Mouse (Mus musculus): ENCODE measurements around the gene Hhatl.

Gene Hhatl

DNA sequence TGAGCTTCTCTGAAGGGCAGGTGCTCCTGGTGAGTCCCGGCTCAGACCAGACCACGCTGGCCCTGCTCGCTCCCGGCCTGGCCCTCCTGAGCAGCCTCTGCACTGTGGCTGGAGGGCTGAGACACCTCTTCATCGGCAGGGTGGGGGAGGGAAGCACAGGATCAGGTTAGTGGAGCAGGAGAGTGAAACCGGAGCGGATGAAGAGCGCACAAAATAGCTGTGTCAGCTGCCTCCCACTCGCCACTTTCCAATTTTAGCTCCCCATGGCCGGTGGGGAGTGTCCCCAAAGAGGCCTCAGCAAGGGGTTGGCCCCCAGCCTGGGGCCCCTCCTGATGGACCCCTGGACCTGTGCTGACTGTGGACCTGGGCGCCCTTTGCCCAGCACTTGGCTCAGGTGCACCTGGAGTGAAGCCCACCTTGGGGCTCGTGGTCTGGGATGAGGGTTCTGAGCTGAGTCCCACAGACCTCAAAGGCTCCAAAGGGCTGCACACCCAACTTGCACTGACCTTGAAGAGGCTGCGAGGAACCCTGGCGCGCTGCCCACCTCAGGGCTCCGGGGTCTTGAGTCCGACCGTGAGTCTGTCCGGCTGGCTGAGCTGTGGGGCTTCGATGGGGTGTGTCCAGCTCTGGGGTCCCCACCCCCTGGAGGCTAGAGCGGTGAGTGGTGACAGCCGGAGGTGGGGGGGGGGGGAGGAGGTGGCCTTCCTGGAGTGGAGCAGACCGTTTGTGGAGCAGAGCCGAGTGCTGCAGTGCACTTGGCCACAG is at the start of gene Hhatl:
Gene Hhatl (minus strand): TSS at position 751 of the 765 bp plus-strand sequence.
- DNase-seq (ENCODE audit: low spot score) = no peak

DNA sequence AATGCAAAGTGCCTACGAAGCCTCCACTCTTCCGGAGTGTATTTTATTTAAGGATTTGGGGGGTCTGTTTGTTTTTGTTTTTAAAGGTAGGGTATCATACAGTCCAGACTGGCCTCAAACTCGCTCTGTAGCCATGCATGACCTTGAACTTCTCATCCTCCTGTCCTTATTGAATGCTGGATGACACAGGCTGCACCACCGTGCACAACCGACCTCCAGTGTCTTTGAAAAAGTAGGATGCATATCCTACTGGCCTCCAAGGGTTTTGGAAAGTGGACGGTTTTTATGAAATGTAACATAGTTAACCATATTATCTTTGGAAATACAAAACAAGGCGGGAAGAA is 47.3 kb upstream of the Hhatl start:
- no peak for DNase-seq (ENCODE audit: low spot score)

DNA sequence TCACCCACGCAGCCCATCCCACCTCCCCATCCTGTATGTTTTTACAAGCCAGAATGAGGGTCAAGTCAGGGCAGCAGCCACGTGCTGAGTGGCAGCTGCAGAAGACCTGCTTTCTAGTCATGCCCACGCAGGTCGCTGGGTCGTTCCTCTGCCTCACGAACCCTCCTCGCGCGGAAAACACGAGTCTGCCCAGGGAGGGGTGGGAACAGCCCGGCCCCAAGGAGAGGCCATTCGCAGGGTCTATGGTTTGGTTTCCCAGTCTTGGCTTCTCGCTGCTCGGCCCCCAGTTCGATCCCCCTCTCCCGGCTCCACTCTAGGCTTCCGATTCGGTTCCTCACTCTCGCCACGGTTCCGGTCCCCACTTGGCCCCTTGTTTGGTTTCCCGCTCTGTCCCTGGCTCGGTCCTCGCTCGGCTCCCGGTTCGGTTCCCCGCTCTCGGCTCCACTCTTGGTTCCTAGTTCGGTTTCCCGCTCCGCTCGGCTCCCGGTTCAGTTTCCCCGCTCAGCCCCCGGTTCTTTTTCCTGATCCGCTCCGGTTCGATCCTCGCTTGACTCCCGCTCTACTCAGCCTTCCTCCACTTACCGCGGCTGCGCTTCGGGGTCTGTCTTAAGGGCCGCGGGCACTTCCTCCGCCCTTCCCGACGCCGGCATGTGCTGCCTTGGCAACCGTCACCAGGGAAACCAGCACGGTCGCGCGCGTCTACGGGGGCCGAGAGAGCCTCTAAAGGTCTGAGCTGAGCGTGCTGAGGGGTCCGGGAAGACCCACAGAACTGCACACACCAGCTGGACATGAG is 46.7 kb upstream of the Hhatl start, which contains the start of gene Ccdc13:
Gene Ccdc13 (minus strand): TSS at position 633 of the 793 bp plus-strand sequence.
- peak; percentile 74 for DNase-seq (ENCODE audit: low spot score)

DNA sequence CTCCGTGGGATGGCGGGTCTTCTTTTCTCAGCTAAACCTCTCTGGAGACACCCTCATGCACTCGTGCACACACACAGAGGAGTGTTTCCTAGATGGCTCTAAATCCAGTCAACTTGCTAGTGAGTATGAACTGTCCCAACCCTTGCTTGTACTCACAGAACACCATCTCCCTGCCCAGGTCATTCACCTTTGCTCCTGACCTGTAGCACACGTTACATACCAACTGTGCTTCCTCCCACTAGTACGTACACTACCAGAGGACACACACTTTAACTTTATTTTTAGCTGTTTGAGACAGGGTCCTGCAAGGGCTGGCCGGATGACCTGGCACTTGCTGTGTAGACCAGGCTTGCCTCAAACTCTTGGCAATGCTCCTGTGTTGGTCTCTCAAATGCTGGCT is 45.7 kb upstream of the Hhatl start:
- no peak for DNase-seq (ENCODE audit: low spot score)

DNA sequence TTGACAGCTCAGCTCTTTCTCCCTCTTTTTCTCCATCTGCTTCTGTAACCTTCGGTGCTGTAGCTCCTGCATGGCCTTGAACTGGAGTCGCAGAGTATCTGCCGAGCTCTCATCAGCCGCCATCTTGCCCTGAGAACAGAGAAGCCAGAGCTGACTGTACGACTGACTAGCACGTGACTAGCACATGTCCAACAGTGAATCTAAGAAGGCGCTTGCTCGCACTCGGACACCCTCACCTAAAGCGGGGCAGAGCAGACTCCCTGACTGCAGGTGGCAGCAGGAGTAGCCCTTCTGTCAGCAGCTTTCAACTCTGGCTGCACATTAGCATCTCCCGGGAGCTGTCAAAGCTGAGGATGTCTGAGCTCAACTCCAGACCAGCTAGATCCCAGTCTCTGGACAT is 41.5 kb upstream of the Hhatl start:
- DNase-seq (ENCODE audit: low spot score) = no peak

DNA sequence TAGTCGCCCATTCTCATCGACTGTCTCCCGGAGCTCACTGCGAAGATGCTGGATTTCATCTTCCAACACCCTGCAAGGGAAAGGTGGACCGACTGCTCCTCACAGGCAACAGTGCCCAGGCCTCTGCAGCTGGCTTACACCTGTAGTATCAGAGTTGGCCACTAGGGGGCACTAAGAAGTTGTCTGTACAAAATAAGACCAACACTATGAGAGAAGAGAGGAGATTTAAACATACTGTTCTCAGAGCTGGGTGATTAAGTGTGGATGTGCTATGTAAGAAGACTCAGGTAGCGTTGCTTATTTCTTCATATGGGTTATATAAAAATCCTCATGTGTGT is 38.6 kb upstream of the Hhatl start:
- peak; percentile 65 for DNase-seq (ENCODE audit: low spot score)

DNA sequence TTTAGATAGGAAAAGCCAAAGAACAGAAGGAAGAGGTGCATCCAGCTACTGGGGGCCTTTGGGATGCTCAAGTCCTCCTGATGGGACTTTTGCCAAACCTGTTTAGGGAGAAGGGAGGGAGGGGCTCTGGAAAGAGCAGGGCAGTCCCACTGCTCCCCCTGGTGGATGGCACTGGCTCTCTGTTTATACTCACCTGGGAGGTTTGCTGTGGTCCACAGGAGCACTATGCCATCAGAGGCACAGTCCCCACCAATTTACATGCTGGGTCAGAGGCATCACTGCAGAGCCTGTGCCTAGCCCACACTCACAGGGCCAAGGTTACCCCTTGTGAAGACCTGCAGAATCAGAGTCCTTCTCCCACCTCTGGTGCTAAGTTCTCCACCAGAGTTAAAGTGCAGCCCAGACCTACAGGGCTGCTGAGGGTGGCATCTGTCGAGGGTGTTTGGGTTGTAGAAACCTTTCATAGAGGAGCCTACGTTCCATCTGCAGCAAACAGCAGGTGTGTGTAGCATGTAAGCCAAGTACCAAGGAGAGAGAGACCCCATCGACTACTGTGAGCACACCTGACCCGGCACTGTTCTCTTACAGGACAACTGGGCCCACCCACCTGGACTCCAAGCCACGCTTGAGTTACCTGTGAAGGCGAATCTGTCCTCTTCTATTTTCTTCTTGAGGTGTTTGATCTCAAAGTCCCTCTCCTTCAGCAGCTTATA is 38.1 kb upstream of the Hhatl start:
- DNase-seq (ENCODE audit: low spot score) = no peak

DNA sequence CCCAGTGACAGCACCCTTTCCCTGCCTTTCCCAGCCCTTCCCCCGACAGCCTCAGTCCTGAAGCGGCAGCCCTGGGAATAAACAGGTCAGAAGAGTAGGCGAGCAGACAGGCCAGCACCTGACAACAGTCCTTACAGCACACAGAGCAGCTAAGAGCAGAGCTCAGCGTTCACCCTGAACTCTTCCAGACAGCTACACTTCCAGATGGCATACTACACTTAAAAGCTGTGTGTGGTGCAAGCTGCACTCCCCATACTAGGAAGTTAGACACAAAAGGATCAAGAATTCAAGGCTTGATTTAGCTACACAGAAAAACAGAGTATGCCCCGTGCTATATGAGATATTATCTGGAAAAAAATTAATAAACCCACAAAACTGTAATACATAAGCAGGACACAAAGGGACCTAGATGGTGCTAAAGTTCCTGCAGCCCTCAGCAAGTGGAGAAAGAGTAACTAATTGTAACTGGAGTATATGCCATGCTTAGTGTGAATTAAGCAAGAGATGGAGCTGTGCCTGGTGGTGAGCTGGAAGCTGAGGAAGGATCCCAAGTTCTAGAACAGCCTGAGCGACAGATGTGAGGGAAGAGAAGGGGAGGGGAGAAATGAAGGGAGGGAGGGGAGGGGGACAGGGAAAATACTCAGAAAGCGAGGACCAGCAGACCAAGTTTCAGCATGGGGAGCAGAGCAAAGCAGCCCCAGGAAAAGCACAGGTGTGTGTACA is 37.1 kb upstream of the Hhatl start:
- no peak for DNase-seq (ENCODE audit: low spot score)

DNA sequence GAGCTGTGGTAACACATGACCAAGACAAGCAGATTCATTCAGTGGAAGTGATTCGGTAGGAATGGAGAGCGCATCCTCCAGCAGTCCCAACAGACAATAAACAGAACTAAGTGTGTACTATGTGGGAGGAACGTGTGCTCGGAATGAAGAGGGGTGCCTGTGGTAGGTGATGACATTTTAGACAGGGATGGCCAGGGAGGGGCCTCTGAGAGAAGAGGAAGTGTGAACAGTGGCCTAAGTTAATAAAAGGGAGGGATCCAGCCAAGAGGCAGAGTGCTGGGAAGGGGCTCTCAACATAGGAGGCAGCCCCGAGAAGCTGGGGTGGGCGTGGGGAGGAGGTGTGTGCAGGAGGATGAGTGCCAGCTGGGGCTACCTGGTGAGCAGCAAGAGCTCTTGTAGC is 36.0 kb upstream of the Hhatl start:
- DNase-seq (ENCODE audit: low spot score) = no peak

DNA sequence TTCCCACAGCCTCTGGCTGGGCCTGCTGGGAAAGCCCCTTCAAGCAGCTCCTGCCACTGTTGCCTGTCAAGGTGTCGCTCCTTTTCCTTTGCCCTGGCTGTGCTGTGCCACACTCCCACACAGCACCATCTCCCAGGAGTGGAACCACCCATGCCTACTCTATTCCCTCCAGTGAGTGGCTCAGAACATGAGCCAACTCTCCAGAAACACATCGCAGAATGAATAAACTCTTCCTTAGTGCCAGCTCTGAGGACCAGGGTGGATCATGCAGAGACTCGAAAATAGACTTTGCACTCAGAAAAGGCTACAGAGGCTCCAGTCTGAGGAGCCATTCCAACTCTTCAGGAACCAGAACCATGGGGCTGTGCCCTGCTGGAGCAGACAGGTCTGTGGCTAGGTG is 34.0 kb upstream of the Hhatl start:
- DNase-seq (ENCODE audit: low spot score) = no peak

DNA sequence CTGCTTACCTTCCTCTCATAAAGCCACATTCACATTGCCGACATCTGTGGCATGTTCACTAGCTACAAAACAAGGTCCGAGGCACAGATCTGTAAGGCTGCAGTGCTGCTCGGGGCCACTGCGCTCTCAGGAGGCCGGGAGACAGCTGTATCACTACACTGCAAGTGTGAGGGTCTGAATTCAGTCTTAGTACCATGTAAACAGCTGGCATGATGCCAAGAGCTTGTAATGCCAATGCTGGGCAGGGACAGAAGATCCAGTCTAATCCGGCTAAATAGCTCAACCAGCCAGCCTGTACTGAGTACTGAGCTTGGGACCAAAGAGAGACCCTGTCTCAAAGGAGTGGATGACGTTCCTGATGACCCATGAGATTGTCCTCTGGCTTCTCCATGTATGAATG is 31.7 kb upstream of the Hhatl start:
- DNase-seq (ENCODE audit: low spot score) = no peak

DNA sequence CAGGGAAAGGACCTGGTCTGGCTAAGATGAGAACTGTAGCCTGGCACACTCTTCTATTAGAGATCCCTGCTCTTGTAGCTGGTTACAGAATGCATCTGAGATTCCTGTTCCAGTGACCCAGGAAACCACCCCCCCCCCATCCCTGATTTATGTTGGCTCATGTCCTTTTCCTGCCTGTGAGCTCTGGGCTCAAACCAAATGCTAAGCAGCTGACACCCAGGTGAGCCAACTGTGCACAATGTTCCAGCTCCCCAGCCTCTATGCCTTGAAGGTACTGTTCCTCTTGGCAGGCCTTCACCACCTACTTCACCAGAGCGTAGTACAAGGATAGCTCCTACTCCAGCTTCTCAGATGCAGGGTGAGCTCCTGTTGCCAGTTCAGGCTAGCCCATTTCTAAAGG is 30.7 kb upstream of the Hhatl start:
- no peak for DNase-seq (ENCODE audit: low spot score)

DNA sequence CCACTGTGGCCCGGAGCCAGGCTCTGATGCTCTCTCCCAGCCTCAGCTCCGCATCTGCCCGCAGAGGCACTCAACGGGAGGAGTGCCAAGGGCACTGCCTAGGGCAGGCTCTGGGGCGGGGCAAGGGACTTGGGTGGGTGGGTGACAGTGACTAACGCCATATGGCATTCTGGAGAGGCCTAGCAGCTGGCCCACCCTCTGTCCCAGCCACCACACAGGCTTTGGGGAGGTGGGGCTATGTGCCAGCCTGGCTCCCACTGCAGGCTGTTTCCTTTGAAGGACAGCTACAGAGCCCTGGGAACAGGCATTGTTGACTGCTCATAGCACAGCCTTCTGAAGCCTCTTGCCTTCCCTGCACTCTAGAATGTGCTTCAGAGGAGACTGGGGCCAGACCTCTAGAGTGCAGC is 30.3 kb upstream of the Hhatl start:
- no peak for DNase-seq (ENCODE audit: low spot score)

DNA sequence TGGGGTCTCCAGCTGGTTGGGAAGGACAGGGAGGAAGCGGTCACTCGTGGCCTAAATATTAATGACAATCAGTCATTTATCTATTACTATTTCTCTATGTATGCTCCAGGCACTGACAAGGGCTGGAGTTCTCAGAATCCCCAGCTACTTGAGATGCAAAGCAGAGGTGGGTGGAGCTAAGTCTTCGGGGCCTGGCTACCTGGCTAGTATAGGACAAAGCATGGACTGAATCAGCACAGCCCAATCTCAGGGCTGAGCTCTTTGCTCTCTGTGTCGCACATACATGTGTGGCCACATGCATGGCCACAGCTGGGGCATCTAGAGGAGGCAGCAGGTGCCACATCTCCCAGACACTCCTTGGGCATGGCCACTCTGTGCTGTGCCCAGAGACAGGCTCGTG is 28.5 kb upstream of the Hhatl start:
- DNase-seq (ENCODE audit: low spot score) = no peak

DNA sequence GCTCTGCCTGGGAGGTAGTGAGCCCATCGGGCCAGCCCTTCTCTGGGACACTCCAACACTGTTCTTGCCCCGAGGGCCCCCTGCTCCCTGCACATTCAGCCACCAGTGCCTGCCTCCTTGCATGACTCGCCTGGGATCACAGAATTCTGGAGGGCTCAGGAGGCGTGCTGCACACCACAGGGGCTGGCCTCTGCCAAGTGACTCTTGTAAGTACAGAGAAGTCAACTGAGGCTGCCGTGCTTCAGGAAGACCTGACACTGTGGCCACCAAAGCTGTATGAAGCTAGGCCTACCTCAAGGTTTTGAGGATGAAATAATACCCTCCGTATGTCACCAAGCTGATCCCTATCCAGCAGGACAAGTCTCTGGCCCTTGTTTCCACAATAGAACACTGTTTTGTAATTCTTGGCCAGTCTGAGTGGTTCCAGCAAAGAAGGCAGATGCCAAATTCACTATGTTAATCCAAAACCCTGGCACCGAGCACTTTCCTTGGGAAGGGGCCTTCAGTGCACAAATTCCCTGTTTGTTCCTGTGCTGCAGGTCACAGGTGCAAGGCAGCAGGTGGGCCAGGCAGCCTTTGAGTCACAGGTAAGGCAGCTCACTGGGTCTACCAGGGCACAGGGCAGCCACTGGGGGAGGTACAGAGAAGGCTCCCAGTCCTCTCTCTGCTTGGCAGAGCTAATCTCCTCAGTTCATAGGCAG is 27.6 kb upstream of the Hhatl start:
- no peak for DNase-seq (ENCODE audit: low spot score)

DNA sequence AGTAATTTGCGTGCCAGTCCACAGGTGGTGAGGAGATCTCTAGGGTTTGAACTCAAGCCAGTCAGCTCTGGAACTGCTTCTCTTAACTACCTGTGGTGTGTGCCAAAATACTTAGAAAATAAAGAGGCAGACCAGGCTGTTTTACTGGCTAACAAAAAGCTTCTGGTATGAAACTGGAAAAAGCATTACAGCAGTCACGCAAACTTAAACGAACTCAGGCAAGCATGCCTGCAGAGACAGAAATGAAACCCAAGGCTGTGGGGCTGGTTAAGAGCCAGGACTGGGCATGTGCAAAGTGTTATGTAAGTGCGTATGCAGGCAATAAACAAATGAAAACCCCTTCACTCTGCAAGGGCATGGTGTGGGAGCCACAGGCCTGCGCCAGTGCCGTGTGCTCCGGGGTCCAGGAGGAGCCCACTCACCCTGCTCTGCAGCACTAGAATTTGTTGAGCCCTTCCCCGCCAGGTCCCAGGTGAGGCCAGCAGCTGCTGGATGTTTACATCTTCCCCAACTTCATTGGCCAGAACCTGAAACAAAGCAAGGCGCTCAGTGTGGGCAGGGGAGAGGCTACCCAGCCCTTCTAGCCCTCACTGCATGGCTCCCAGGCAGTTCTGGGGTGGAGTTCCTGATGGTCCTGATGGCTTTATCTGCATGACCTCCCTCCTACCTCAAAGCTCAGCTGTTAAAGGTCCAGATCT is 26.9 kb upstream of the Hhatl start:
- no peak for DNase-seq (ENCODE audit: low spot score)

DNA sequence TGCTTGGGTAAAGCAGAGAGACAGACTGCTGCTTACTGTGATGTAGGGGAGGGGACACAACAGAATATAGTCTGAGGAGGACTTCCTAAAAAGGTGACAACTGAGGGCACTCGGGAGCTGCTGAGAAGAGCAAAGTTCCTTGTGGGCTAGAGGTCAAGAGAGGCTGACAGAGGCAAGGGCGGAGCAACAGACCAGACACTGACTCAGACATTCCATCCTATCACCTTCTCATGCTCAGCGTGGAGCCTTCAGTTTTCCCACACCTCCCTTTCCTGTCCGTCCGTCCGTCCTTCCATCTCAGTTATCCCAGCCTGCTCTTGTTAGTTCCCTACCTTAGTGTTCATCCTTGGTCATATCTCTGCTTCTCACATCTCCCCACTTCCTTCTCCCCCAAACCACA is 22.9 kb upstream of the Hhatl start:
- no peak for DNase-seq (ENCODE audit: low spot score)

DNA sequence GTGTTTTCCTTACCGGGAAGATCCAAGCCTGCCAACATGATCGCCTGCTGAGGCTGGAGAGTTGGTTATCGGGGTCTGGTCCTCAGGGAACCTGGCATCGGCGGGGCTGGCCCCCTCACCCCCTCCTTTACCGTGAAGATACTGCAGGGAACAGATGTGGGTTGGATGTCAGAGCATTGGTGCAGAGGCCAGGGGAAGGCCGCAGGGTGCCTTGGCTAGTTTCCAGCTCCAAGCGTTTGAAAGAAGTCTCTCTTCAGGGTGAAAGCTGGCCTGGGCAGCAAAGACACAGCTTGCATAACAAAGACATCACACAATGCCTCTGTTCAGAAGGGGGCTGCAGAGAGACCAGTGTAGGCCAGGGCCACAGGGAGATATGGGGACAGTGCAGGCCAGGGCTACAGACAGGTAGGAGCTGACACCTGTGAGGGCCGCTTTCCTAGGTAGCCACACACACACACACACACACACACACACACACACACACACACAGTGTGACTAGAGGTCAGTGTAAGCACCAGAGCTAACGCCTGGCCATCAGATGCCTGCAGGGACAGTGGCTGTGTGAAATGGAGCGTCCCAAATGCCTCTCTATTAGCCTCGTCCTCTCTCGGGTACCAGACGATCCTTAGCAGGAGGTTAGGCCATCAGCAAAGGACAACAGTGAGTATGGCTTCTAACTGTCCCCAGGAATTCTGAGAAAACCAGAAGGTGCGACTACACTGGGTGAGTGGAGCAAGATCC is 17.9 kb upstream of the Hhatl start:
- DNase-seq (ENCODE audit: low spot score) = no peak

DNA sequence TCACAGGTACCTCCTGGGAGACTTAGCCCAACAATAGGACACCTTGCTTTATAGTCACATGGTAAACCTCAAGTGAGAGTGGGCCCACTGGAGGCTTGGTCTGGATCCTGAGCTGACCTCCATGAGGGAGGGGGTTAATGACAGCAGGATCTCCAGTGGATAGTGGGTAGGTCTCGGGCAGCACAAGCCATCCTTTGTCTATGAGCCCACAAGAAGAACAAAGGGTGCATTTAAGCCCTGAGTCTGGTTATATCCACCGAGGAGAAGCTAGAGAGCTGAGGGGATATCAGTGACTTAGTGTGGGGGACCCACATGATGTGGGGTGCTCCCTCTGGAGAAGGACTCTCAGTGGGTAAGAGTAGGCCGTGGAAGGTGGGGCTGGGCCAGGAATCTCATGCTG is 16.2 kb upstream of the Hhatl start:
- DNase-seq (ENCODE audit: low spot score) = no peak

DNA sequence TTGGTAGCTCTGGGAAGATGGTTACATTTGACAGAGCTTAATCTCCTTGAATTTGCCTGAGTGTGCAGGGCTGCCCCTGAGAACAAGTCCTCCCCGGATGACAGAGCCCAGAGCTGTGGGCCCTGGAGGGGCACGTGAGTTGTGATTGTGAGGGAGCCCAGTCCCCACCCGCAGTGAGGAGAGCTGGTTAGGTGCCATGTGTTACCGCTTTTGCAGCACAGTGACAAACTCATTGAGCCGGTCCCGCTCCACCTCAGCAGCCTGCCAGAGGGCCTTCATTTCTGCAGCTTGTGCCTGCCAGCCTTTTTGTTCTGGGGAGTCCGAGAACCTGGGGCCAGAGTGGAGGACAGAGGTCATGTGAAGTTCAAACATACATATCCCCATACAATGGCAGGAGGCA is 15.6 kb upstream of the Hhatl start:
- DNase-seq (ENCODE audit: low spot score) = no peak

DNA sequence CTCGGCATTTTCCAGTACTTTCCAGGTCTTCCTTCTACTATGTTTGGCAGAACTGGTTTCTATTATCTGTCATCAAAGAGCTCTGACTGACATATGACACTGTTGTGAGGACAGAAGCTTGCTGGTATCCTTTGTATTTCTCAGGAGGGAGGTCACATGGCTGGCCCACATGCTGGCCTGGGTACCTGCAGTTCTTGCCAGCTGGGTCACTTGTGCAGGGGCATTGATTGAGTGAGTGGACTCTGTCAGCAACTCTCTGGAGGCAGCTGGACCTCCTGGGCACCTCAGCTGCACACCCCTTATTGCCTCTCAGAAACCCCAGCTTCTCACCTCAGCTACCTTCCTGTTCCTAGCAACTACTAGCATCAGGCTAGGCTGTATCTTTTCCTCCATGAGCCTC is 15.2 kb upstream of the Hhatl start:
- DNase-seq (ENCODE audit: low spot score) = no peak
